Mouse (Mus musculus) layer of hippocampus, postnatal 14 days (tissue): Measurements from ENCODE around the gene Lipt2. TPM values are rescaled to one million over a fixed set of nuclear protein-coding genes. Genes with fewer than 3 reads are reported as not detected.

Experiments used
- DNase-seq, 2 experiments: peaks; one replicate each; pipeline ENCODE4 v3.0.0; 2021 to 2022; ENCODE audit warnings: low spot score in 2 of 2, mixed read lengths in 1 of 2
- total RNA-seq, 2 experiments: library from RNA; stranded (reverse); gene quantifications; 2 replicates each; pipeline ENCODE4 v1.2.3; 2021

Lipt2 gene
- total RNA-seq, 2 experiments from 2014 or later, result 4.8 to 6.5 TPM

- no peak for DNase-seq
Observed at GRCm38 (mm10) chr7:100168654-100169053, 9.6 kb downstream of the Lipt2 start.

- DNase-seq, result no peak
Observed at GRCm38 (mm10) chr7:100170756-100171155, 11.7 kb downstream of the Lipt2 start.

GRCm38 (mm10) chr7:100176269-100176668, 17.2 kb downstream of the Lipt2 start, which contains the start of gene Kcne3:
Gene Kcne3 (plus strand): TSS chr7:100176502.
- no peak for DNase-seq

- peak in 1 of 2 experiments; percentile 15 for DNase-seq
Observed at GRCm38 (mm10) chr7:100178016-100178890, 19.2 kb downstream of the Lipt2 start.

GRCm38 (mm10) chr7:100178891-100179233, 19.8 kb downstream of the Lipt2 start:
- DNase-seq, result no peak

- DNase-seq, result no peak
Observed at GRCm38 (mm10) chr7:100179394-100179793, 20.3 kb downstream of the Lipt2 start.

- DNase-seq, result no peak
Observed at GRCm38 (mm10) chr7:100179836-100180407, 20.8 kb downstream of the Lipt2 start.

- no peak for DNase-seq
Observed at GRCm38 (mm10) chr7:100181176-100181575, 22.1 kb downstream of the Lipt2 start.

GRCm38 (mm10) chr7:100181614-100182013, 22.5 kb downstream of the Lipt2 start:
- no peak for DNase-seq

GRCm38 (mm10) chr7:100182388-100182787, 23.3 kb downstream of the Lipt2 start:
- DNase-seq, result no peak

- peak; percentile 33 to 46 for DNase-seq
Observed at GRCm38 (mm10) chr7:100187601-100188000, 28.5 kb downstream of the Lipt2 start.

- DNase-seq, result no peak
Observed at GRCm38 (mm10) chr7:100190167-100190566, 31.1 kb downstream of the Lipt2 start.

- DNase-seq, result peak; percentile 53 to 59
Observed at GRCm38 (mm10) chr7:100190778-100191177, 31.7 kb downstream of the Lipt2 start.

GRCm38 (mm10) chr7:100201191-100201590, 42.1 kb downstream of the Lipt2 start:
- DNase-seq, result no peak

GRCm38 (mm10) chr7:100203616-100204015, 44.5 kb downstream of the Lipt2 start:
- no peak for DNase-seq

GRCm38 (mm10) chr7:100204871-100205270, 45.8 kb downstream of the Lipt2 start:
- no peak for DNase-seq

- DNase-seq, result no peak
Observed at GRCm38 (mm10) chr7:100206144-100206543, 47.1 kb downstream of the Lipt2 start.

GRCm38 (mm10) chr7:100207886-100208285, 48.8 kb downstream of the Lipt2 start:
- DNase-seq, result no peak
